In the genomic region with DNA sequence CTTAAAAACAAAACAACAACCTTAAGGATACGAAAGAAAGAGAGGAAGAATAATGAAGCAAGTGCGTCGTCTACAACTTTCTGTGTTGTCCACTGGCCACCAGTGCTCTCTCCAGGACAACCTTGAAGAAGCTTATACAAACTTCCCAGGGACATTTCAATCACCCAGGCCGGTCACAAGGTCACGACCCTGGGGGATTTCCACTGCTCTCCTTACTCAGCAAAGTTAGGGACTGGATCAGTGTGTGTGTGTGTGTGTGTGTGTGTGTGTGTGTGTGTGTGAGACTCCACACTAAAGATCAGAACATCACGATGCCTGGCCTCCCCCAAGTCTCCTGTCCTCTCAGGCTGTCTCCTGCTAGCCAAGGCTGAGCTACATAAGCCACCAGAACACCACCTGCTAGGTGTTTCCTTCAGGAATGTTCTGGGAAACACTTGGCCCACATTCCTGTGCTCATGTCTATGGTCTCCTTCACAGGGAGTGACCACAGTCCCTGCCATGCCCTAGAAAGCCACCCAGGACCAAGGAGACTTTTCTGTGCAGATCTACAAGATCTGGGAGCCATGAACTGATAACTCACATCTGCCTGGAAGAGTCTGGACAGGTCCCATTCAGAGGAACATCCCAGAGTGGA, we compare ENCODE assay signal across 30 mouse cellular contexts. TPM values are rescaled to one million over a fixed set of nuclear protein-coding genes. Genes with fewer than 3 reads are reported as not detected.
DNase-seq lines count a peak whose midpoint lies in the region; ATAC-seq and TF ChIP-seq lines count a peak whose summit lies in the region.
"Had no signal": no experiment of that assay in that cellular context is flagged by ENCODE, and none has a peak within 500 bp of the region (broad histone marks: within the 10 kb centered on the region; RNA-seq: fewer than 3 reads in every experiment).

No protein-coding gene starts in this region.

- DNase-seq in lung, postnatal 0 days (ENCODE audit: low spot score) = peak; percentile 54
- DNase-seq in lung, adult 2 months = no peak
- DNase-seq in R1 (ENCODE audit: low read depth, low spot score) = peak; percentile 32
- DNase-seq in adrenal gland, postnatal 10 days = peak; percentile 62
- peak; percentile 63 to 68 for DNase-seq in adrenal gland, postnatal 36 days
- DNase-seq in gastrocnemius, postnatal 25 days = no peak
- no peak for DNase-seq in gastrocnemius, postnatal 14 days
- no peak for DNase-seq in layer of hippocampus, postnatal 14 days (ENCODE audit: low spot score in 2 of 2)
- DNase-seq: cerebellum, adult 18-20 months; cerebellum, adult 9-10 months; cerebellum, postnatal 14 days; forebrain, postnatal 0 days; gastrocnemius, adult 2 months; gastrocnemius, postnatal 36 days; heart, adult 2 months; heart, postnatal 14 days; heart, postnatal 4 days had no signal

- H3K4me3 ChIP-seq in lung, postnatal 0 days (ENCODE audit: low read depth, low read length) = no peak overlapping the region
- H3K4me3 ChIP-seq in lung, adult 2 months (replicated peaks; ENCODE audit: extremely low read depth, low read depth, low read length) = no peak overlapping the region
- H3K4me3 ChIP-seq: embryonic facial prominence, embryonic 12.5 days; embryonic facial prominence, embryonic 15.5 days; gastrocnemius, adult 2 months; heart, adult 2 months; heart, embryonic 10.5 days; heart, embryonic 13.5 days had no signal

- intact Hi-C loops in gastrocnemius, postnatal 14 days (cut with DNase I; ENCODE audit: low total_unique reads) = no loop called here

- H3K9me3 ChIP-seq in lung, postnatal 0 days (ENCODE audit: low read length) = no peaks in the 10 kb centered on the region
- H3K9me3 ChIP-seq: embryonic facial prominence, embryonic 12.5 days; embryonic facial prominence, embryonic 15.5 days; heart, embryonic 10.5 days; heart, embryonic 13.5 days had no signal

- no peak overlapping the region for H3K27ac ChIP-seq in lung, postnatal 0 days (ENCODE audit: low read length)
- H3K27ac ChIP-seq: embryonic facial prominence, embryonic 12.5 days; embryonic facial prominence, embryonic 15.5 days; gastrocnemius, adult 2 months; heart, adult 2 months; heart, embryonic 10.5 days; heart, embryonic 13.5 days; hindbrain, embryonic 14.5 days; hindbrain, postnatal 0 days had no signal

- TF ChIP-seq EP300 in lung, postnatal 0 days (IDR thresholded peaks at IDR 0.05) = no peak

- no peak for TF ChIP-seq POLR2A in lung, adult 2 months (IDR thresholded peaks at IDR 0.05; ENCODE audit: borderline replicate concordance, extremely low read depth, low read depth, low read length)

- no peak for TF ChIP-seq CTCF in lung, postnatal 0 days (IDR thresholded peaks at IDR 0.05)
- no peak for TF ChIP-seq CTCF in lung, adult 2 months (IDR thresholded peaks at IDR 0.05; ENCODE audit: insufficient read depth, low read length)

- H3K9ac ChIP-seq in lung, postnatal 0 days (replicated peaks; ENCODE audit: low read depth) = no peak overlapping the region
- H3K9ac ChIP-seq: embryonic facial prominence, embryonic 12.5 days; embryonic facial prominence, embryonic 15.5 days; forebrain, postnatal 0 days; heart, embryonic 13.5 days; hindbrain, embryonic 14.5 days had no signal

- peak; percentile 31; the same call in 1 of the 2 replicates for ATAC-seq in lung, postnatal 0 days
- ATAC-seq: CD4-positive, CD25-positive, alpha-beta regulatory T cell, adult 4 months; forebrain, embryonic 14.5 days; forebrain, postnatal 0 days; hindbrain, postnatal 0 days; inflammation-experienced regulatory T-cells, adult 6 months; intestine, embryonic 16.5 days; Patski had no signal

- H3K27me3 ChIP-seq in lung, postnatal 0 days (replicated peaks; ENCODE audit: insufficient read depth, low read length) = no peaks in the 10 kb centered on the region
- H3K27me3 ChIP-seq: embryonic facial prominence, embryonic 12.5 days; embryonic facial prominence, embryonic 15.5 days; heart, embryonic 13.5 days; Patski had no signal

- WGBS in lung, postnatal 0 days = 76% methylated on average over 6 of the region's 6 CpGs
- WGBS in lung, adult 2 months = 75% methylated on average over 6 of the region's 6 CpGs

- no peaks in the 10 kb centered on the region; the same call in 1 of the 2 replicates for H3K4me1 ChIP-seq in lung, postnatal 0 days (ENCODE audit: insufficient read depth, low read depth, low read length)
- no peaks in the 10 kb centered on the region for H3K4me1 ChIP-seq in lung, adult 2 months (ENCODE audit: control insufficient read depth, insufficient read depth, low read length)

- no peak overlapping the region for H3K4me2 ChIP-seq in lung, postnatal 0 days (replicated peaks; ENCODE audit: low read depth, low read length)
- H3K4me2 ChIP-seq: embryonic facial prominence, embryonic 12.5 days; embryonic facial prominence, embryonic 15.5 days; heart, embryonic 13.5 days; hindbrain, embryonic 14.5 days had no signal

- no peaks in the 10 kb centered on the region for H3K36me3 ChIP-seq in lung, postnatal 0 days (ENCODE audit: insufficient read depth, low read length)
- H3K36me3 ChIP-seq: embryonic facial prominence, embryonic 12.5 days; embryonic facial prominence, embryonic 15.5 days; G1E; heart, embryonic 10.5 days; heart, embryonic 13.5 days had no signal

RNA-seq across cellular contexts. Expression of a gene that starts 3.7 kb away (rescaled TPM):
- 6.0 and 8.6 TPM in 2 replicates for polyA plus RNA-seq in lung, postnatal 0 days (2015; fragmentation: Nextera tagmentation; extraction: Ambion mirVana)
- 43.2 and 46.1 TPM in 2 replicates for polyA plus RNA-seq in lung, adult 2 months (2012; rRNA removed)
- total RNA-seq in adrenal gland, postnatal 10 days (2021) = 10 to 100 TPM; 17.0 to 23.0 TPM
- total RNA-seq in adrenal gland, postnatal 36 days (2021) = 10 to 100 TPM; 21.7 to 25.1 TPM
- total RNA-seq in gastrocnemius, postnatal 25 days (2021) = 1 to 10 TPM; 1.9 to 2.5 TPM
- total RNA-seq in gastrocnemius, postnatal 14 days (2021) = 1 to 10 TPM; 3.3 to 6.7 TPM
- total RNA-seq in layer of hippocampus, postnatal 14 days (2021) = 10 to 100 TPM; 49.9 to 57.7 TPM
- polyA plus RNA-seq: C2C12; CD4-positive, CD25-positive, alpha-beta regulatory T cell, adult 4 months; G1E; inflammation-experienced regulatory T-cells, adult 6 months had no signal

Comparison
In these comparisons a context has a peak if more than half of its experiments do, and no peak if none do; other contexts are left out.
1. DNase-seq: peak in lung, postnatal 0 days (single experiment), R1 (single experiment), adrenal gland, postnatal 10 days (single experiment) and adrenal gland, postnatal 36 days (2 of 2); none in lung, adult 2 months (single experiment), gastrocnemius, postnatal 25 days (single experiment), gastrocnemius, postnatal 14 days (single experiment) and layer of hippocampus, postnatal 14 days (0 of 2).